Mouse (Mus musculus): ENCODE measurements around the gene Tmtc1. TPM values are rescaled to one million over a fixed set of nuclear protein-coding genes. Genes with fewer than 3 reads are reported as not detected.

The Tmtc1 gene
- polyA plus RNA-seq, 1 experiment from 2014 or later, result 2.8 TPM

- Histone ChIP-seq H3K4me1 (replicated peaks; ENCODE audit: control insufficient read depth, insufficient read depth, low read length) (no peaks in the 10 kb centered on the region), H3K36me3 (ENCODE audit: control insufficient read depth, insufficient read depth, low read length) (no peaks in the 10 kb centered on the region), H3K27ac (ENCODE audit: low read depth) (no peak overlapping the region), H3K9me3 (ENCODE audit: control insufficient read depth, low read length) (no peaks in the 10 kb centered on the region), H3K4me3 (ENCODE audit: low read depth, low read length) (no peak overlapping the region), H3K4me2 (ENCODE audit: low read length) (no peak overlapping the region), H3K27me3 (replicated peaks; ENCODE audit: control insufficient read depth, insufficient read depth, low read length) (no peaks in the 10 kb centered on the region), H3K9ac (ENCODE audit: low read length) (no peak overlapping the region)
- DNase-seq (ENCODE audit: low spot score) (no peak), ATAC-seq (replicated peaks; ENCODE audit: low FRiP score, low TSS enrichment, low read depth) (no peak)
Observed at GRCm38 (mm10) chr6:148336290-148336955, 107.8 kb downstream of the Tmtc1 start.

- no peaks in the 10 kb centered on the region for H3K36me3 ChIP-seq (ENCODE audit: control insufficient read depth, insufficient read depth, low read length)
- WGBS, result 88% methylated on average over 2 of the region's 2 CpGs
- no peaks in the 10 kb centered on the region for H3K4me1 ChIP-seq (replicated peaks; ENCODE audit: control insufficient read depth, insufficient read depth, low read length)
- no peak overlapping the region for H3K9ac ChIP-seq (ENCODE audit: low read length)
- H3K9me3 ChIP-seq (ENCODE audit: control insufficient read depth, low read length), result no peaks in the 10 kb centered on the region
- DNase-seq (ENCODE audit: low spot score), result no peak
- no peak overlapping the region for H3K4me3 ChIP-seq (ENCODE audit: low read depth, low read length)
- ATAC-seq (replicated peaks; ENCODE audit: low FRiP score, low TSS enrichment, low read depth), result no peak
- H3K4me2 ChIP-seq (ENCODE audit: low read length), result no peak overlapping the region
- H3K27ac ChIP-seq (ENCODE audit: low read depth), result no peak overlapping the region
- no peaks in the 10 kb centered on the region for H3K27me3 ChIP-seq (replicated peaks; ENCODE audit: control insufficient read depth, insufficient read depth, low read length)
Observed at GRCm38 (mm10) chr6:148331916-148332315, 112.3 kb downstream of the Tmtc1 start.

- ATAC-seq (replicated peaks; ENCODE audit: low FRiP score, low TSS enrichment, low read depth) (no peak), DNase-seq (ENCODE audit: low spot score) (no peak)
Observed at GRCm38 (mm10) chr6:148329976-148330375, 114.2 kb downstream of the Tmtc1 start.

DNA sequence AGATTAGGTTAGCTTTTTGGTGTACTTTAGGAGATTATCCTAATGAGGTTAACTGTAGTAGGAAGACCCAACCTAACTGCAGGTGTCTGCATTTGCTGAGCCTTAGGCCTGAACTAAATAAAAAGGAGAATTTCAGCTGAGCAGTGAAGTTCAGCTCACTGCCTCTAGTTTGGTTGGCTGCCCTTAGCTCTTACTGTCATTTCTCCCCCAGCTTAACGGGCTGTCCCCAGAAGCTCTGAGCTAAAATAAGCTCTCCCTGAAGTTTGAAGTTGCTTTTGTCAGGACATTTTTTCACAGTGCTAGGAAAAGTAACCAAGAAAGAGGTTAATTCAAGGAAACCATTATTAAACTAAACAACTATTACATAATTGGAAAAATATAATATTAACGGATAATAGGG is 115.3 kb downstream of the Tmtc1 start:
- 76% methylated on average over 2 of the region's 2 CpGs for WGBS
- H3K27ac ChIP-seq (ENCODE audit: low read depth), result no peak overlapping the region

More at GRCm38 (mm10) chr6:148329976-148330375, 114.2 kb downstream of the Tmtc1 start:
- Histone ChIP-seq H3K27ac (ENCODE audit: low read depth) (no peak overlapping the region), H3K27me3 (replicated peaks; ENCODE audit: control insufficient read depth, insufficient read depth, low read length) (no peaks in the 10 kb centered on the region), H3K9me3 (ENCODE audit: control insufficient read depth, low read length) (no peaks in the 10 kb centered on the region), H3K4me1 (replicated peaks; ENCODE audit: control insufficient read depth, insufficient read depth, low read length) (no peaks in the 10 kb centered on the region), H3K36me3 (ENCODE audit: control insufficient read depth, insufficient read depth, low read length) (no peaks in the 10 kb centered on the region), H3K4me3 (ENCODE audit: low read depth, low read length) (no peak overlapping the region), H3K9ac (ENCODE audit: low read length) (no peak overlapping the region), H3K4me2 (ENCODE audit: low read length) (no peak overlapping the region)

DNA sequence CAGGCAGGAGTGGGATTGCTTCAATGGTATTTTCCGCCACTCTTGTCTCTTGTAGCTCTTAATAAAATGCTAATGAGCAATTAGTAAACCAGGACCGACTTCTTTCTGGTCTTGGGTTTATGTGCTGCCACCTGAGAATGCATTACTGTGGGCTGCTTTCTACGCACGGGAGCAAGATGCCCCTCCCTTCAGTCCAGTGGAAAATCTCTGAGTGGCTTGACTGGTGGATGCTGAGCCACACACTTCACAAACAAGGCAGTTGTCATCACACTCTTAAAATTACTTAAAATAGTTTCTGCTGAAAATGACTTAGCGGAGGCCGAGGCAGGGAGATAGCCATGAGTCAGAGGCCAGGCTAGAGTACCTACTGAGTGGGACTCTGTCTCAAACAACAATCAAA is 116.1 kb downstream of the Tmtc1 start:
- ATAC-seq (replicated peaks; ENCODE audit: low FRiP score, low TSS enrichment, low read depth) (no peak), DNase-seq (ENCODE audit: low spot score) (no peak)
- Histone ChIP-seq H3K9me3 (ENCODE audit: control insufficient read depth, low read length) (no peaks in the 10 kb centered on the region), H3K27ac (ENCODE audit: low read depth) (no peak overlapping the region), H3K36me3 (ENCODE audit: control insufficient read depth, insufficient read depth, low read length) (no peaks in the 10 kb centered on the region), H3K4me2 (ENCODE audit: low read length) (no peak overlapping the region), H3K4me1 (replicated peaks; ENCODE audit: control insufficient read depth, insufficient read depth, low read length) (no peaks in the 10 kb centered on the region), H3K9ac (ENCODE audit: low read length) (no peak overlapping the region), H3K27me3 (replicated peaks; ENCODE audit: control insufficient read depth, insufficient read depth, low read length) (no peaks in the 10 kb centered on the region), H3K4me3 (ENCODE audit: low read depth, low read length) (no peak overlapping the region)
- WGBS, result 84% methylated on average over 6 of the region's 6 CpGs

More for the DNA sequence above, 115.3 kb downstream of the Tmtc1 start:
- ATAC-seq (replicated peaks; ENCODE audit: low FRiP score, low TSS enrichment, low read depth), result no peak
- Histone ChIP-seq H3K9ac (ENCODE audit: low read length) (no peak overlapping the region), H3K36me3 (ENCODE audit: control insufficient read depth, insufficient read depth, low read length) (no peaks in the 10 kb centered on the region), H3K27me3 (replicated peaks; ENCODE audit: control insufficient read depth, insufficient read depth, low read length) (no peaks in the 10 kb centered on the region), H3K4me1 (replicated peaks; ENCODE audit: control insufficient read depth, insufficient read depth, low read length) (no peaks in the 10 kb centered on the region), H3K4me2 (ENCODE audit: low read length) (no peak overlapping the region), H3K4me3 (ENCODE audit: low read depth, low read length) (no peak overlapping the region), H3K9me3 (ENCODE audit: control insufficient read depth, low read length) (no peaks in the 10 kb centered on the region)
- no peak for DNase-seq (ENCODE audit: low spot score)

GRCm38 (mm10) chr6:148318736-148319135 is 125.5 kb downstream of the Tmtc1 start:
- H3K27ac ChIP-seq (ENCODE audit: low read depth), result peak overlapping the region; percentile 16; the same call in 1 of the 2 replicates
- H3K27me3 ChIP-seq (replicated peaks; ENCODE audit: control insufficient read depth, insufficient read depth, low read length), result no peaks in the 10 kb centered on the region
- no peaks in the 10 kb centered on the region for H3K9me3 ChIP-seq (ENCODE audit: control insufficient read depth, low read length)
- peaks cover 12% of the 10 kb centered on the region; the same call in 1 of the 2 replicates for H3K4me1 ChIP-seq (replicated peaks; ENCODE audit: control insufficient read depth, insufficient read depth, low read length)
- no peak for DNase-seq (ENCODE audit: low spot score)
- ATAC-seq (replicated peaks; ENCODE audit: low FRiP score, low TSS enrichment, low read depth), result no peak
- H3K9ac ChIP-seq (ENCODE audit: low read length), result no peak overlapping the region
- H3K36me3 ChIP-seq (ENCODE audit: control insufficient read depth, insufficient read depth, low read length), result no peaks in the 10 kb centered on the region
- H3K4me2 ChIP-seq (ENCODE audit: low read length), result no peak overlapping the region
- H3K4me3 ChIP-seq (ENCODE audit: low read depth, low read length), result no peak overlapping the region

DNA sequence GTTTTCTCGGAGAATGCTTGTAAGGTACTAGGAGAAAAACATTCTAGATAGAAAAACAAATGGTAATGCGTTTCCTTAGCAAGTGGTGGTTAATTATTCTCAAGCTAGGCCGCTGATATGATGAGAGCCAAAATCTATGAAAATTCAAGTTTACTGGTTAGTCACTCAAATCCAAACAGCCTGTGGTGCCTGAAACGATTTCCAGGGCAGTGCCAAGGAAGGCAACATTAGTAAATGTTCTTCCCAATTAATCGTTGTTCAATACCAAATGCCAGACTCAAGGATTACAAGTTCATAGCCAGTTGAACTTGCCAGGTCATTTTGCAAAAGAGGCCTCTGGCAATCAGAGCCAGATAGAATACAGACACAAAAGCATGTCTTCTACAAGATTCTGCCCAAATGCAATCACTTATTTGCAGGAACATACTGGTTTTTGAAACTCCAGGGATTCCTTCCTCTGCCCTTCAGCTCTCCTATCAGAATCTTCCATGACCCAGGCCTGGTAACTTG is 128.6 kb downstream of the Tmtc1 start:
- ATAC-seq (replicated peaks; ENCODE audit: low FRiP score, low TSS enrichment, low read depth) (no peak), DNase-seq (ENCODE audit: low spot score) (no peak)
- no peak overlapping the region for H3K4me3 ChIP-seq (ENCODE audit: low read depth, low read length)
- H3K9me3 ChIP-seq (ENCODE audit: control insufficient read depth, low read length), result no peaks in the 10 kb centered on the region
- H3K4me1 ChIP-seq (replicated peaks; ENCODE audit: control insufficient read depth, insufficient read depth, low read length), result peaks cover 12% of the 10 kb centered on the region; the same call in 1 of the 2 replicates
- no peak overlapping the region for H3K9ac ChIP-seq (ENCODE audit: low read length)
- H3K27ac ChIP-seq (ENCODE audit: low read depth), result no peak overlapping the region
- H3K36me3 ChIP-seq (ENCODE audit: control insufficient read depth, insufficient read depth, low read length), result no peaks in the 10 kb centered on the region
- WGBS, result 73% methylated on average over 5 of the region's 5 CpGs
- H3K27me3 ChIP-seq (replicated peaks; ENCODE audit: control insufficient read depth, insufficient read depth, low read length), result no peaks in the 10 kb centered on the region
- H3K4me2 ChIP-seq (ENCODE audit: low read length), result no peak overlapping the region

DNA sequence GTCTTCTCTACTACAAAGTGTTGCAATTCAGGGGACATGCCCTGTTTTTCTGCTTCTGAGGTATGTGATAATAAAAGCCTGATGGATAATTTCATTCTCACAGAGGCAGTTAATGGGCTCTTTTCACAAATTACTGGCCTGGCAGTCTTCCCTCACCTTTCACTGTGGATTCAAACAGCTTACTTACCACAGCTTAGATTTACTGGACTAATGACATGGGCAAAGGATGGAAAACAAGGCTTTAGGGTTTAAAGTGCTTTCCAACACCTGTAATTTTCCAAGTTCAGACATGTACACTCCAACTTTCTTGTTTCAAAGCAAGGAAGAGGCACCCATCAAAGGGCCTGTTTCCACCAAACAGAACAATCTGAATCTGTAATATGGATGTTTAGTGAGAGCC is 129.1 kb downstream of the Tmtc1 start:
- H3K9ac ChIP-seq (ENCODE audit: low read length), result no peak overlapping the region
- no peaks in the 10 kb centered on the region for H3K27me3 ChIP-seq (replicated peaks; ENCODE audit: control insufficient read depth, insufficient read depth, low read length)
- DNase-seq (ENCODE audit: low spot score) (no peak), ATAC-seq (replicated peaks; ENCODE audit: low FRiP score, low TSS enrichment, low read depth) (no peak)
- H3K4me2 ChIP-seq (ENCODE audit: low read length), result no peak overlapping the region
- H3K36me3 ChIP-seq (ENCODE audit: control insufficient read depth, insufficient read depth, low read length), result no peaks in the 10 kb centered on the region
- peaks cover 12% of the 10 kb centered on the region; the same call in 1 of the 2 replicates for H3K4me1 ChIP-seq (replicated peaks; ENCODE audit: control insufficient read depth, insufficient read depth, low read length)
- H3K4me3 ChIP-seq (ENCODE audit: low read depth, low read length), result no peak overlapping the region
- H3K9me3 ChIP-seq (ENCODE audit: control insufficient read depth, low read length), result no peaks in the 10 kb centered on the region
- H3K27ac ChIP-seq (ENCODE audit: low read depth), result no peak overlapping the region

DNA sequence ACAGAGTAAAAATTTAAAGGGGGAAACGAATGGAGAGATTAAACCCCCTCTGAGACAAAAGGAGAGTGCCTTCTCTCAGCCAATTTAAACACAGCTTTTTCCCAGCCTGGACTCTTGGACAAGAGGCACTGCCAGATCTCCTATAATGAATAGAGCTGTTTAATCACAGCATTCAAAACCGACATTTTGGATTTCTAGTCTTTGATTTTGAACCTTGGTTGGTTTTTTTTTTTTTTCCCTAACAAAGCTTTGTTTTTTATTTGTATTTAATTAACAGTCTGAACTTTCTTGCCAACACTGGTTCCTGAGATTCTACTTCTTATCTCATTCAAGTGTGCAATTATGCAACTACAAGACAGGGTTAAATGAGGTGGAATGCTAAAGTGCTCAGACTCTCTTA is 133.2 kb downstream of the Tmtc1 start:
- H3K9ac ChIP-seq (ENCODE audit: low read length), result no peak overlapping the region
- no peaks in the 10 kb centered on the region for H3K9me3 ChIP-seq (ENCODE audit: control insufficient read depth, low read length)
- no peak overlapping the region for H3K4me2 ChIP-seq (ENCODE audit: low read length)
- H3K36me3 ChIP-seq (ENCODE audit: control insufficient read depth, insufficient read depth, low read length), result no peaks in the 10 kb centered on the region
- no peaks in the 10 kb centered on the region for H3K27me3 ChIP-seq (replicated peaks; ENCODE audit: control insufficient read depth, insufficient read depth, low read length)
- no peak for DNase-seq (ENCODE audit: low spot score)
- WGBS, result 35% methylated on average over 2 of the region's 2 CpGs
- no peak overlapping the region for H3K27ac ChIP-seq (ENCODE audit: low read depth)
- H3K4me3 ChIP-seq (ENCODE audit: low read depth, low read length), result no peak overlapping the region
- ATAC-seq (replicated peaks; ENCODE audit: low FRiP score, low TSS enrichment, low read depth), result no peak
- H3K4me1 ChIP-seq (replicated peaks; ENCODE audit: control insufficient read depth, insufficient read depth, low read length), result no peaks in the 10 kb centered on the region
